Mouse (Mus musculus): ENCODE measurements around the gene Acsl1. TPM values are rescaled to one million over a fixed set of nuclear protein-coding genes. Genes with fewer than 3 reads are reported as not detected.
"Not testable (repeated sequence)": the region's sequence is repeated elsewhere in the genome, so short reads cannot be mapped to it uniquely, and the experiment has no call there.

Gene Acsl1
- total RNA-seq, 4 experiments from 2014 or later: 50.1 to 55.8 (median 53.3) TPM

GRCm38 (mm10) chr8:46552441-46552765 is 81.6 kb downstream of the Acsl1 start:
- DNase-seq (ENCODE audit: low spot score in 2 of 2): no peak

GRCm38 (mm10) chr8:46559428-46559827 is 88.6 kb downstream of the Acsl1 start:
- no peak for DNase-seq (ENCODE audit: low spot score in 2 of 2)

- no peak for DNase-seq (ENCODE audit: low spot score in 2 of 2)
These were observed 91.5 kb downstream of the Acsl1 start for GRCm38 (mm10) chr8:46562333-46562732.

- peak; percentile 61 to 88 for DNase-seq (ENCODE audit: low spot score in 2 of 2)
These were observed 96.2 kb downstream of the Acsl1 start for GRCm38 (mm10) chr8:46566914-46567529.

- DNase-seq (ENCODE audit: low spot score in 2 of 2): no peak
These were observed 97.1 kb downstream of the Acsl1 start for GRCm38 (mm10) chr8:46567946-46568345.

- no peak for DNase-seq (ENCODE audit: low spot score in 2 of 2)
These were observed 98.1 kb downstream of the Acsl1 start for GRCm38 (mm10) chr8:46568942-46569341.

- no peak for DNase-seq (ENCODE audit: low spot score in 2 of 2)
These were observed 99.0 kb downstream of the Acsl1 start for GRCm38 (mm10) chr8:46569659-46570441.

GRCm38 (mm10) chr8:46570673-46571072 is 99.8 kb downstream of the Acsl1 start:
- no peak for DNase-seq (ENCODE audit: low spot score in 2 of 2)

- no peak for DNase-seq (ENCODE audit: low spot score in 2 of 2)
These were observed 102.6 kb downstream of the Acsl1 start for GRCm38 (mm10) chr8:46573446-46573845.

GRCm38 (mm10) chr8:46573964-46574363 is 103.1 kb downstream of the Acsl1 start:
- DNase-seq (ENCODE audit: low spot score in 2 of 2): no peak

- no peak for DNase-seq (ENCODE audit: low spot score in 2 of 2)
These were observed 108.0 kb downstream of the Acsl1 start for GRCm38 (mm10) chr8:46578794-46579193.

GRCm38 (mm10) chr8:46584328-46584727 is 113.5 kb downstream of the Acsl1 start:
- DNase-seq (ENCODE audit: low spot score in 2 of 2): not testable (repeated sequence)

- DNase-seq (ENCODE audit: low spot score in 2 of 2): no peak
These were observed 114.7 kb downstream of the Acsl1 start for GRCm38 (mm10) chr8:46585576-46585975.

Other genes with a start within 250 kb of the Acsl1 start
- gene Helt, start 176.4 kb upstream of the Acsl1 start, total RNA-seq (2022): under 1 TPM in 1 of 4 experiments, not detected in 3; 0.63 TPM
- 1 to 10 TPM; 2.1 to 5.7 (median 3.1) TPM for gene Cenpu, start 81.0 kb downstream of the Acsl1 start, total RNA-seq (2022)
- gene Primpol, start 146.2 kb downstream of the Acsl1 start, total RNA-seq (2022): 1 to 10 TPM; 4.5 to 6.3 (median 5.2) TPM
- gene Casp3, start 146.3 kb downstream of the Acsl1 start, total RNA-seq (2022): 10 to 100 TPM; 12.0 to 15.0 (median 13.5) TPM